ENCODE assay signal across 9 mouse cellular contexts in genomic region chr16:87784405-87784994, GRCm38 (mm10).
DNase-seq lines count a peak whose midpoint lies in the region; ATAC-seq and TF ChIP-seq lines count a peak whose summit lies in the region.
"Had no signal": no experiment of that assay in that cellular context is flagged by ENCODE, and none has a peak within 500 bp of the region (broad histone marks: within the 10 kb centered on the region; RNA-seq: fewer than 3 reads in every experiment).

No protein-coding gene starts in this region.

- 20% methylated on average over 13 of the region's 13 CpGs for WGBS in heart, postnatal 0 days
- WGBS in limb, embryonic 14.5 days, result 53% methylated on average over 13 of the region's 13 CpGs

- peak; percentile 7 to 50 for DNase-seq in adrenal gland, adult (ENCODE audit: inconsistent age in 2 of 2, low spot score in 1 of 2)
- DNase-seq in adrenal gland, adult 8-10 months, result no peak
- DNase-seq in Muller cell, postnatal 12 days (ENCODE audit: inconsistent ontology term), result peak; percentile 40
- DNase-seq in heart, postnatal 0 days (ENCODE audit: low spot score), result peak; percentile 68
- DNase-seq in limb, embryonic 14.5 days (ENCODE audit: low spot score), result peak; percentile 26
- DNase-seq in cerebellum, postnatal 25 days, result no peak
- DNase-seq in layer of hippocampus, adult 11-12 months (ENCODE audit: low spot score), result no peak

- no peaks in the 10 kb centered on the region for H3K4me1 ChIP-seq in heart, postnatal 0 days (ENCODE audit: control insufficient read depth, insufficient read depth)
- peaks cover 3% of the 10 kb centered on the region; the same call in 1 of the 2 replicates for H3K4me1 ChIP-seq in limb, embryonic 14.5 days (ENCODE audit: control insufficient read depth, insufficient read depth, low read length)
- H3K4me1 ChIP-seq: liver, embryonic 15.5 days had no signal

- H3K4me3 ChIP-seq in heart, postnatal 0 days (ENCODE audit: low read depth, low read length), result no peak overlapping the region
- no peak overlapping the region for H3K4me3 ChIP-seq in limb, embryonic 14.5 days (replicated peaks; ENCODE audit: low read length)
- H3K4me3 ChIP-seq: liver, embryonic 15.5 days had no signal

- no peak overlapping the region for H3K9ac ChIP-seq in heart, postnatal 0 days (replicated peaks; ENCODE audit: low read depth, low read length)
- H3K9ac ChIP-seq in limb, embryonic 14.5 days (ENCODE audit: low read depth, low read length, severe bottlenecking), result no peak overlapping the region
- H3K9ac ChIP-seq: liver, embryonic 15.5 days had no signal

- peak overlapping the region; percentile 30 for H3K27ac ChIP-seq in heart, postnatal 0 days (ENCODE audit: low read depth)
- H3K27ac ChIP-seq in limb, embryonic 14.5 days (replicated peaks; ENCODE audit: low read depth, low read length), result no peak overlapping the region
- H3K27ac ChIP-seq: liver, embryonic 15.5 days had no signal

- peak; percentile 78 for ATAC-seq in heart, postnatal 0 days (ENCODE audit: insufficient read depth, low read depth)
- no peak for ATAC-seq in limb, embryonic 14.5 days (ENCODE audit: low FRiP score, low read depth)
- no peak for ATAC-seq in CD4-positive, CD25-positive, alpha-beta regulatory T cell, adult 4 months

- TF ChIP-seq EP300 in heart, postnatal 0 days (IDR thresholded peaks at IDR 0.05; ENCODE audit: low read depth), result no peak

- no peaks in the 10 kb centered on the region for H3K36me3 ChIP-seq in heart, postnatal 0 days (replicated peaks; ENCODE audit: control insufficient read depth, insufficient read depth, low read length)
- H3K36me3 ChIP-seq in limb, embryonic 14.5 days (ENCODE audit: control insufficient read depth, insufficient read depth, low read length), result no peaks in the 10 kb centered on the region
- H3K36me3 ChIP-seq: liver, embryonic 15.5 days had no signal

- no peak for TF ChIP-seq POLR2A in limb, embryonic 14.5 days (IDR thresholded peaks at IDR 0.05; ENCODE audit: borderline replicate concordance, extremely low read depth, insufficient read depth, insufficient read length)

- H3K4me2 ChIP-seq in heart, postnatal 0 days (ENCODE audit: low read depth, low read length), result peak overlapping the region; percentile 32
- H3K4me2 ChIP-seq in limb, embryonic 14.5 days (replicated peaks; ENCODE audit: low read depth, low read length, severe bottlenecking), result no peak overlapping the region
- H3K4me2 ChIP-seq: liver, embryonic 15.5 days had no signal

- no peaks in the 10 kb centered on the region for H3K9me3 ChIP-seq in heart, postnatal 0 days (replicated peaks; ENCODE audit: control insufficient read depth, low read length)
- no peaks in the 10 kb centered on the region for H3K9me3 ChIP-seq in limb, embryonic 14.5 days (ENCODE audit: control insufficient read depth, low read length)
- H3K9me3 ChIP-seq: liver, embryonic 15.5 days had no signal

- no peak for TF ChIP-seq CTCF in heart, postnatal 0 days (IDR thresholded peaks at IDR 0.05; ENCODE audit: low read depth)

- no peaks in the 10 kb centered on the region for H3K27me3 ChIP-seq in heart, postnatal 0 days (ENCODE audit: control insufficient read depth, insufficient read depth, low read length)
- no peaks in the 10 kb centered on the region for H3K27me3 ChIP-seq in limb, embryonic 14.5 days (ENCODE audit: control insufficient read depth, insufficient read depth, low read length)
- H3K27me3 ChIP-seq: liver, embryonic 15.5 days had no signal

Comparison
In these comparisons a context has a peak if more than half of its experiments do, and no peak if none do; other contexts are left out.
1. DNase-seq: peak in adrenal gland, adult (2 of 2), Muller cell, postnatal 12 days (single experiment), heart, postnatal 0 days (single experiment) and limb, embryonic 14.5 days (single experiment); none in adrenal gland, adult 8-10 months (single experiment), cerebellum, postnatal 25 days (0 of 2) and layer of hippocampus, adult 11-12 months (single experiment).